Mouse (Mus musculus): ENCODE results near the gene Pkp4. TPM values are rescaled to one million over a fixed set of nuclear protein-coding genes. Genes with fewer than 3 reads are reported as not detected.

Gene Pkp4
- total RNA-seq (2021), result 10 to 100 TPM; 59.9 to 76.5 TPM
- long read RNA-seq, experiment 1, partial matches to known transcripts, result 21 of 28 reads
- long read RNA-seq, experiment 1, other reads (novel, unspliced or antisense), result 7 of 28 reads
- long read RNA-seq, experiment 2, partial matches to known transcripts, result 7 of 17 reads
- long read RNA-seq, experiment 2, other reads (novel, unspliced or antisense), result 10 of 17 reads

- peak; percentile 95 for DNase-seq
Observed at GRCm38 (mm10) chr2:59160605-59160963, at the start of gene Pkp4, which contains the start of gene Ccdc148. TSS of gene Pkp4 (plus strand) at chr2:59160850. TSS of gene Ccdc148 (minus strand) at chr2:59160683.

GRCm38 (mm10) chr2:59129023-59129422 lies 31.6 kb upstream of the Pkp4 start:
- DNase-seq, result no peak

DNA sequence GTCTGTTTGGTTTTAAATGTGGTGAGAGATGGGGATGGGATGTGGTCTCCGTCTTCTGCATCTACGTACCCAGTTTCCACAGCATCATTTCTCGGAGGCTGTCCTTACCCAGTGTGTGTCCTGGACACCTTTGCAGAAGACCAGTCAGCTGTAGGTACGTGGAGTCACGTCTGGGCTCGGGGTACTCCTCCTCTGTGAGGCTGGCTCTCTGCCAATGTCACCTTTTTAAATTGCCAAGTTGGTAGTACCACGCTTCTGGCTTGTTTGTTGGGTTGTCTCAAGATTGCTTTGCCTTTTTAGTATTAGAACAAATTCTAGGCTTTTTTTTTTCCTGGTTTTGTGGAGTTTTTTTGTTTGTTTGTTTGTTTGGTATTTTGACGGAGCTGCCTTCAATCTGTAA lies 30.8 kb upstream of the Pkp4 start:
- DNase-seq, result no peak

DNA sequence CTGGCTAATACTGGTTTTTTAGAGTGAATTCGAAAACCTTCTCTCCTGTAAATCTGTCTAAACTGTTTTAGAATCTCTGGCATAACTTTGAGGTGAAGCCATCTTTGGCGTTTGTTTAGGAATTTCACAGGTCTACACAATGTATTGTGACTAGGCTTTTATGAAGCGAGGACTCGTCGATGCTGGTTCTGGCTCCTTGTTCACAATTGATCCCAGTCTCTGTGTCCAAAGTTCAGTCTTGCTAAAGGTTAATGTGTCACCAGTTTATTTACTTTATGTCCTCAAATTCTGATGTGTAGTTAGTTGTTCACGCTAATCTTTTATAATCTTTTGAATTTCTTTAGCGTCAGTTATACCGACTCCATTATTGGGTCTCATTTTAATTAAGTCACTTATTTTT lies 29.6 kb upstream of the Pkp4 start:
- DNase-seq, result no peak

DNA sequence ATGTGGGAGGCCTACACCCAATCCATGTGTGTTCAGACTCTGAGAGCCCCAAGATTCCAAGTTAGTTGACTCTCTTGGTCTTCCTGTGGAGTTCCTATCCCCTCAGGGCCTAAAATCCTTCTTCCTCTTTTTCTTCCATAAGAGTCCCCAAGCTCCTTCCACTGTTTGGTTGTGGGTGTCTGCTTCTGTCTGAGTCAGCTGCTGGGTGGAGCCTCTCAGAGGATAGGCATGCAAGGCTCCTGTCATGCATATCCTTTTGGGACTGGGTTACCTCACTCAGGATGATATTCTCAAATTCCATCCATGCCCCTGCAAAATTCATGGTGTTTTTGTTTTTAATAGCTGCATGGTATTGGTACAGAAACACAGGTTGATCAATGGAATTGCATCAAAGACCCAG lies 5.2 kb upstream of the Pkp4 start:
- DNase-seq, result no peak

- no peak for DNase-seq
Observed at GRCm38 (mm10) chr2:59158117-59158516, 2.5 kb upstream of the Pkp4 start.

DNA sequence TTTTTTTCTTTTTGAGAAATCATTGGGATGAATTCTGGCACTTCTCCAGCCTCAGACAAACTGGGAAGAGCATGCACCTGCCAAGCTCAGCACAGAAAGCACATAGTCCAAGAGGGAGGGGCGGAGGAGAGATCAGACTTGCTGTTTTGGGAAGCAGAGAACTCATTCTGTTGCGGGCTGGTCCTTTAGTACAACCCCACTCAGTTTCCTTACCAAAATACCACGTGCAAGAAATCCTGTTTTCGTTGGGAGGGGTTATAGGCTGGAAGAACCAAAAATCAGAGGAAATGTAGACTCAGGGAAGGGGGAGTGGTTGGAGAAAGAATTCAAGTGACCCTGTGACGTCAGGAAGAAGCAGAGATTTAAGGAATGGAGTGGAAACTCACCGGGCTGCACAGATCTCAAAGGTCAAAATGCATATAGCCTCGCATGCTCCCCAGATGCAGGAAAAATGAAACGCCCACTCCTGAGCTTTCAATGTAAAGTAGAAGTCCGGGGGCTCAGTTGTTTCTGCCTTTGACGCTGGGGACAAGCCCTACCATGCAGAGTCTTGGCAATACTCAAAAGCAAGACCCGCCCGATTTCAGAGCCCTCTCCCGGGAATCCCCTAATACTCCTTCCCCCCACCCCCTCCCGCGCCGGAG lies 567 bp upstream of the Pkp4 start:
- DNase-seq, result no peak

GRCm38 (mm10) chr2:59161021-59161440 lies 381 bp downstream of the Pkp4 start:
- DNase-seq, result peak; percentile 55

GRCm38 (mm10) chr2:59161441-59162284 lies 1.0 kb downstream of the Pkp4 start:
- peak; percentile 77 for DNase-seq

DNA sequence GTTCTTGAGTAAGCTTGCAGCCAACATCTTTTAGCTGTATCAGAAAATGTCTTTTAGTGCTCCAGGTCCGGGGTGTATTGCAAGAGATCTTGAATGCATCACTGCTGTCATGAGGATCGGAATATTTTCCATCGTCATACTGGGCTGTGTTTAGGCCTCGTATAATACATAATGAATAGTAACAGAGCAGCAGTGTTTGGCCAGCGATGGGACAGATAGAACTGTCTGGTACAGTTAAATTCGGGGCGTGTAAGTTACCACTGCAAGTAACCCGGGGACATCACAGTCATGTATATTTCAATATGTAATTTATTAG lies 1.6 kb downstream of the Pkp4 start:
- no peak for DNase-seq

DNA sequence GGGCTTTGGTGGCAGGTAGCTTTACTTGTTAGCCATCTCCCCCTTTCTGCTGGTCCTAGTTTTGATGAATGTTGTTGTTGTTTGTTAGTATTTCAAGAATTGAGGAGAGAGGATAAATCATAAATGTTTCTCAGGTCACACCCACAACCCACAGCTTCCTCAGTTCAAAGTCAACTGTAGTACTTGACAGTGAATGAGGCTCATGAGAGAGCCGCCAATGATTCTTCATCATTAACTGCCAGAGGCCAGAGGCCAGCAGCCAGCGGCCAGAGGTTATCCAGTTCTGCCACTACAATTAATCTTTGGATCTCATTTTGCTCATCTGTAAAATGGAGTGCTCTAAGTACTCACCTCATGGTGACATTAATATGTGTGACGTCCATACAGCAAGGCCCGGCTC lies 6.3 kb downstream of the Pkp4 start:
- DNase-seq, result no peak

GRCm38 (mm10) chr2:59167830-59168229 lies 7.2 kb downstream of the Pkp4 start:
- DNase-seq, result no peak

- no peak for DNase-seq
Observed at GRCm38 (mm10) chr2:59169572-59170207, 9.0 kb downstream of the Pkp4 start.

DNA sequence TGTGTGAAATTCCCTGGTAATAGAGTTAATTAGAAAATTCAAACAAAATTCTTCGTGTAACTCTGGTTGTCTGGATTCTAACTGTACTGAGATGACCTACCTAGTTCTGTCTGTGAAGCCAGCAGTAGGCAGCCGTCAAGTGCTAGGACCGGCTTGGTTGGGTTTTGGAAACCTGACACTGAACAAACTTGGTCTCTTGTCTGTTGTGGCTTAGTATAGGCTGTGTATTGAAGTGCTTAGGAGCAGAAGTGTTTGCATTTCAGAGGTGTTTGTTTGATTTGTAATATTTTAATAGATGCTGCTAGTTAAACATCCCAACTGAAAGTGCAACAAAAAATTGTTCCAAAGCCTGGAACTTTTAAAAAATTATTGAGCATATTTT lies 9.5 kb downstream of the Pkp4 start:
- no peak for DNase-seq

DNA sequence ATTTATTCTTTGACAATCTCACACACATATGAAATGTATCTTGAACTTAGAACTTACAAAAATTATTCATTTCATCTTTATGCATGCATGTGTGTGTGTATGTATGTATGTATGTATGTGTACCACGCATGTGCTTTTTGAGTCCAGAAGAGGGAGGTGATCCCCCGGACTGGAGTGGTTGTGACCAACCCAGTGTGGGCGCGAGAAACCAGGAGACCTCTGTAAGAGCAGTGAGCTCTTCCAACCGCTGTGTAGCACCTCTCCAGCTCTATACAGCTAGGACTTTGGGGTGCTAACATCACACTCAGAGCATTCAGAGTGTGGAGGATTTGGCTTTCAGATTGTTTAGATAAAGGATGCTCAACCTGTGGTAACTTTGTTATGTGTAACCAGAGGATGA lies 9.9 kb downstream of the Pkp4 start:
- DNase-seq, result no peak

DNA sequence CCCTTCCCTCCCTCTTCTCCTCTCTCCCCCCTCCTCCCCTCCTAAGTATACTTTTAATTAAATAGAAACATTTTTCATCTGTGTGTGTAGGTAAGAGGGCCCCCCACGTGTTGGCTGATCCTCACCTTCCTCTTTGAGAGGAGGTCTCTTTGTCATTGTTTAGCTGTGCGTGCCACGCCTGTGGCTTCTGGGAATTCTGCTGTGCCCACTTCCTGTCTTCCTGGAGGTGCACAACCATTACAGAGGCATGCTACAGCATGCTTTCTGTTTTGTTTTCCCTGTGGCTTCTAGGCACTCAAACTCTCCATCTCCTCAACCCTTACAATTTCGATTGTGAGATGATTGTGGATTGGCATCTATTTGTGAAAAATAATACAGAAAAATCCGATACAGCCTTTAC lies 10.9 kb downstream of the Pkp4 start:
- DNase-seq, result no peak

GRCm38 (mm10) chr2:59175926-59176325 lies 15.3 kb downstream of the Pkp4 start:
- DNase-seq, result no peak

DNA sequence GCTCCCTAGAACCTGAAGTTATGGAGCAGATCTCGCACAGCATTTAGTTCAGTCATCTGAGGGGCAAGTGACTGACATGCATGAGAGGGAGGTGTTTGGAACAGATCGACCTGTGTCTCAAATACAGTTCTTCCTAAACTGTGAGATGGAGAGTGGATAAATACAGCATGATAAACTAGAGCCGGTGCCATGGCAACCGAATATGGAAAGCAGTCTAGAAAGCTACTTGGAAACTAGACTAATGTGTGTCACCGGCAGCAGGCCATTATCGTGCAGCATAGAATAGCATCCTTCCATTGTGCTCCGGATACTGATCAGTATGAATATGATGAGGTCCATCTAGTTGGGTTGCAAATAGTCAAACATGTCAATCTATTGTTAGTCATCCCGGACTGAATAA lies 17.5 kb downstream of the Pkp4 start:
- no peak for DNase-seq

GRCm38 (mm10) chr2:59178960-59179359 lies 18.3 kb downstream of the Pkp4 start:
- DNase-seq, result no peak

GRCm38 (mm10) chr2:59179487-59179886 lies 18.8 kb downstream of the Pkp4 start:
- no peak for DNase-seq

DNA sequence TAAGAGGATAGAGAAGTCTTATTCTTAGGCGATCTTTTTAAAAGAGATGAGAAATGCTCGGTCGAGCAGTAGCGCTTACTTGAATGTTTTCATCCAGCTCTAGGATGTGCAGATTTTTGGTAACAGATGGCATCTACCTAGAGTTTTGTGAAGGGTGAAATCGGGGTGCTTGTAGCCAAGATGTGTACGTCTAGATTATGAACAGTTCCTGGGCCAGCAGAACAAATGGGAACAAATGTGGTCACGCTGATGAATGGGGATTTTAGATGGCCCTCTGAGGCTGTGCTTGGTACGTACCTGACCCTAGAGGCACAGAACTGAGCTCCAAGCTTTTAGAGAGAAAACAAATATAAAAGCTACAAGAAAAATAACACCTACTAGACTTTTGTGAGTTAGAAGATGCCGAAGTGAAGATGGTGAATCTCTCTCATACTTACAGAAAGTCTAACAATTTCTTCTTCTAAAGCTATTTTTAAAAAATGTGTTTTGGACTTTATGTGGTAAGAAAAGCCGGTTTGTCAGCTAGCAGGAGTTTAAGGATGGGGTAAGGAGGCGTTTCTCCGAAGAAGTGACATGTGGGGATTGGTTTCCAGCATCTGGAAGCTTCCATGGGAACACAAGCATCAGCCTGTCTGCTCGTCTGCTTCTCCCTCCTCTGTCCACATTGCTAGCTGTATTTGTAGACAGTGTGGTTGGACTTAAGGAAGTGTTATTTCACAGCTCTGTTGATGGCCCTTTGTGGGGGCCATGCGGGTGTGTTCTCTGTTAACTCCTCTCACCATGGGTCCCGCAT lies 20.9 kb downstream of the Pkp4 start:
- no peak for DNase-seq

- no peak for DNase-seq
Observed at GRCm38 (mm10) chr2:59183541-59183940, 22.9 kb downstream of the Pkp4 start.
